Mouse (Mus musculus) midbrain, embryonic 10.5 days (tissue): ENCODE data around the gene Npdc1. TPM values are rescaled to one million over a fixed set of nuclear protein-coding genes. Genes with fewer than 3 reads are reported as not detected.
"Not testable (repeated sequence)": the region's sequence is repeated elsewhere in the genome, so short reads cannot be mapped to it uniquely, and the experiment has no call there.

Experiments used
- DNase-seq: peaks from one replicate; pipeline ENCODE4 v3.0.0-alpha.2; 2017; ENCODE audit warnings: low spot score
- H3K27ac ChIP-seq: fragments of 300-500 bp; sonication (generic); replicated peaks from 2 replicates; pipeline ENCODE4 v1.5.1; 2016; ENCODE audit warnings: mild to moderate bottlenecking
- H3K27me3 ChIP-seq: fragments of 300-500 bp; sonication (generic); 2 replicates; pipeline ENCODE4 v1.6.1; 2016; ENCODE audit warnings: low read depth, mild to moderate bottlenecking; ENCODE audit not compliant: poor library complexity, severe bottlenecking
- H3K36me3 ChIP-seq: fragments of 300-500 bp; sonication (generic); 2 replicates; pipeline ENCODE4 v1.6.1; 2016; ENCODE audit warnings: mild to moderate bottlenecking, moderate library complexity
- H3K4me1 ChIP-seq: fragments of 300-500 bp; sonication (generic); 2 replicates; pipeline ENCODE4 v1.6.1; 2016
- H3K4me3 ChIP-seq: fragments of 300-500 bp; sonication (generic); 2 replicates; pipeline ENCODE4 v1.5.1; 2016; ENCODE audit warnings: mild to moderate bottlenecking, moderate library complexity
- H3K9me3 ChIP-seq: fragments of 300-500 bp; sonication (generic); replicated peaks from 2 replicates; pipeline ENCODE4 v1.6.1; 2016; ENCODE audit warnings: mild to moderate bottlenecking
- WGBS: fragments of 180-500 bp; shearing (Covaris S2); methylation state at CpG from one replicate; pipeline ENCODE4 v1.1.7; 2016; 5-methylcytosine and 5-hydroxymethylcytosine counted together
- polyA plus RNA-seq: library from polyadenylated mRNA; unstranded; fragments of >200 nt; fragmentation: Nextera tagmentation; extraction: Ambion mirVana; gene quantifications from 2 replicates; pipeline ENCODE4 v1.2.1, GENCODE M21; 2016

The Npdc1 gene
- polyA plus RNA-seq, 1 experiment from 2014 or later = 80.6 TPM

GRCm38 (mm10) chr2:25400291-25400690 is 1.1 kb downstream of the Npdc1 start:
- 0 out of 2 replicates have a peak, but pooled peaks cover 4% of the 10 kb centered on the region for H3K36me3 ChIP-seq
- H3K27me3 ChIP-seq = peaks cover 90% of the 10 kb centered on the region
- peaks cover 48% of the 10 kb centered on the region for H3K4me1 ChIP-seq
- DNase-seq = no peak
- H3K27ac ChIP-seq = no peak overlapping the region
- H3K4me3 ChIP-seq = peak overlapping the region; percentile 38
- no peaks in the 10 kb centered on the region for H3K9me3 ChIP-seq
- WGBS = 28% methylated on average over 16 of the region's 16 CpGs

- no peak overlapping the region for H3K27ac ChIP-seq
- peaks cover 43% of the 10 kb centered on the region for H3K4me1 ChIP-seq
- 3% methylated on average over 17 of the region's 17 CpGs for WGBS
- peak overlapping the region; percentile 38 for H3K4me3 ChIP-seq
- H3K9me3 ChIP-seq = no peaks in the 10 kb centered on the region
- DNase-seq = peak; percentile 37
- peaks cover 85% of the 10 kb centered on the region for H3K27me3 ChIP-seq
- 0 out of 2 replicates have a peak, but pooled peaks cover 4% of the 10 kb centered on the region for H3K36me3 ChIP-seq
Observed at GRCm38 (mm10) chr2:25400764-25401163, 1.6 kb downstream of the Npdc1 start.

- DNase-seq = peak; percentile 81
- Histone ChIP-seq H3K4me3 (peak overlapping the region; percentile 83), H3K9me3 (no peaks in the 10 kb centered on the region), H3K27ac (peak overlapping the region; percentile 88), H3K36me3 (peaks cover 10% of the 10 kb centered on the region; the same call in 1 of the 2 replicates), H3K4me1 (peaks cover 40% of the 10 kb centered on the region), H3K27me3 (peaks cover 68% of the 10 kb centered on the region)
- WGBS = 1% methylated on average over 13 of the region's 13 CpGs
Observed at GRCm38 (mm10) chr2:25402377-25402971, 3.3 kb downstream of the Npdc1 start.

- peak; percentile 74 for DNase-seq
- Histone ChIP-seq H3K27ac (peak overlapping the region; percentile 88), H3K27me3 (peaks cover 62% of the 10 kb centered on the region), H3K4me3 (peak overlapping the region; percentile 83), H3K4me1 (peaks cover 42% of the 10 kb centered on the region), H3K36me3 (peaks cover 17% of the 10 kb centered on the region), H3K9me3 (no peaks in the 10 kb centered on the region)
- WGBS = under 1% methylated on average over 54 of the region's 54 CpGs
Observed at GRCm38 (mm10) chr2:25402972-25403601, 3.9 kb downstream of the Npdc1 start.

GRCm38 (mm10) chr2:25403994-25404393 is 4.8 kb downstream of the Npdc1 start:
- H3K27ac ChIP-seq = peak overlapping the region; percentile 88; the same call in 1 of the 2 replicates
- DNase-seq = no peak
- H3K4me1 ChIP-seq = peaks cover 42% of the 10 kb centered on the region
- H3K4me3 ChIP-seq = peak overlapping the region; percentile 83
- peaks cover 53% of the 10 kb centered on the region for H3K27me3 ChIP-seq
- peaks cover 25% of the 10 kb centered on the region for H3K36me3 ChIP-seq
- WGBS = 86% methylated on average over 4 of the region's 4 CpGs
- H3K9me3 ChIP-seq = no peaks in the 10 kb centered on the region

- Histone ChIP-seq H3K4me1 (peaks cover 16% of the 10 kb centered on the region), H3K9me3 (no peaks in the 10 kb centered on the region), H3K4me3 (no peak overlapping the region), H3K27ac (no peak overlapping the region), H3K27me3 (peaks cover 9% of the 10 kb centered on the region; the same call in 1 of the 2 replicates), H3K36me3 (peaks cover 33% of the 10 kb centered on the region)
- no peak for DNase-seq
- 85% methylated on average over 10 of the region's 10 CpGs for WGBS
Observed at GRCm38 (mm10) chr2:25408908-25409307, 9.8 kb downstream of the Npdc1 start.

- H3K4me3 ChIP-seq, H3K4me1 ChIP-seq, H3K9me3 ChIP-seq, H3K27me3 ChIP-seq, H3K27ac ChIP-seq, DNase-seq: not testable (repeated sequence)
- peaks cover 14% of the 10 kb centered on the region for H3K36me3 ChIP-seq
Observed at GRCm38 (mm10) chr2:25413436-25413835, 14.3 kb downstream of the Npdc1 start.

- Histone ChIP-seq H3K27me3 (0 out of 2 replicates have a peak, but pooled peaks cover under 1% of the 10 kb centered on the region), H3K27ac (no peak overlapping the region), H3K9me3 (no peaks in the 10 kb centered on the region), H3K4me1 (peaks cover 8% of the 10 kb centered on the region; the same call in 1 of the 2 replicates), H3K4me3 (no peak overlapping the region), H3K36me3 (no peaks in the 10 kb centered on the region)
- 26% methylated on average over 3 of the region's 3 CpGs for WGBS
- DNase-seq = no peak
Observed at GRCm38 (mm10) chr2:25417426-25417825, 18.3 kb downstream of the Npdc1 start.

- Histone ChIP-seq H3K36me3 (no peaks in the 10 kb centered on the region), H3K9me3 (no peaks in the 10 kb centered on the region), H3K27ac (no peak overlapping the region), H3K27me3 (peaks cover 43% of the 10 kb centered on the region), H3K4me3 (no peak overlapping the region), H3K4me1 (peaks cover 3% of the 10 kb centered on the region; the same call in 1 of the 2 replicates)
- peak; percentile 60 for DNase-seq
- 23% methylated on average over 3 of the region's 3 CpGs for WGBS
Observed at GRCm38 (mm10) chr2:25421896-25422295, 22.7 kb downstream of the Npdc1 start.

- Histone ChIP-seq H3K4me3 (no peak within 1 kb of the TSS), H3K36me3 (no peaks in the 10 kb centered on the region), H3K27me3 (peaks cover 43% of the 10 kb centered on the region), H3K4me1 (no peaks in the 10 kb centered on the region), H3K9me3 (no peaks in the 10 kb centered on the region), H3K27ac (no peak within 1 kb of the TSS)
- 72% methylated on average over 17 of the region's 17 CpGs for WGBS
- no peak for DNase-seq
Observed at GRCm38 (mm10) chr2:25422587-25423410, 23.6 kb downstream of the Npdc1 start, which contains the start of gene Fut7. Gene Fut7, plus strand, starts transcription at chr2:25423267.

GRCm38 (mm10) chr2:25423626-25424025 is 24.5 kb downstream of the Npdc1 start:
- Histone ChIP-seq H3K27ac (no peak overlapping the region), H3K27me3 (peaks cover 43% of the 10 kb centered on the region), H3K4me1 (peaks cover 5% of the 10 kb centered on the region; the same call in 1 of the 2 replicates), H3K9me3 (no peaks in the 10 kb centered on the region), H3K4me3 (no peak overlapping the region), H3K36me3 (no peaks in the 10 kb centered on the region)
- WGBS = 70% methylated on average over 1 of the region's 1 CpGs
- no peak for DNase-seq

- Histone ChIP-seq H3K27me3 (peaks cover 60% of the 10 kb centered on the region), H3K27ac (no peak overlapping the region), H3K36me3 (no peaks in the 10 kb centered on the region), H3K9me3 (no peaks in the 10 kb centered on the region), H3K4me1 (peaks cover 23% of the 10 kb centered on the region), H3K4me3 (no peak overlapping the region)
- no peak for DNase-seq
- WGBS = 52% methylated on average over 27 of the region's 27 CpGs
Observed at GRCm38 (mm10) chr2:25425481-25425880, 26.3 kb downstream of the Npdc1 start.
